Mouse (Mus musculus): ENCODE measurements around the gene Adcy10. TPM values are rescaled to one million over a fixed set of nuclear protein-coding genes. Genes with fewer than 3 reads are reported as not detected.

The Adcy10 gene
- 0.12 and 0.56 TPM in 2 replicates for polyA plus RNA-seq (2015; fragmentation: Nextera tagmentation; extraction: Ambion mirVana)

GRCm38 (mm10) chr1:165484688-165485233 is at the start of gene Adcy10:
Adcy10 (plus strand) TSS chr1:165485183.
- Histone ChIP-seq H3K9ac (no peak within 1 kb of the TSS), H3K4me3 (no peak within 1 kb of the TSS), H3K4me2 (no peak within 1 kb of the TSS), H3K9me3 (no peaks in the 10 kb centered on the region), H3K27ac (replicated peaks) (no peak within 1 kb of the TSS), H3K36me3 (peaks cover 19% of the 10 kb centered on the region), H3K27me3 (no peaks in the 10 kb centered on the region), H3K4me1 (replicated peaks) (no peaks in the 10 kb centered on the region)
- WGBS = 94% methylated on average over 8 of the region's 8 CpGs
- no peak for ATAC-seq (ENCODE audit: low FRiP score, low read depth)

DNA sequence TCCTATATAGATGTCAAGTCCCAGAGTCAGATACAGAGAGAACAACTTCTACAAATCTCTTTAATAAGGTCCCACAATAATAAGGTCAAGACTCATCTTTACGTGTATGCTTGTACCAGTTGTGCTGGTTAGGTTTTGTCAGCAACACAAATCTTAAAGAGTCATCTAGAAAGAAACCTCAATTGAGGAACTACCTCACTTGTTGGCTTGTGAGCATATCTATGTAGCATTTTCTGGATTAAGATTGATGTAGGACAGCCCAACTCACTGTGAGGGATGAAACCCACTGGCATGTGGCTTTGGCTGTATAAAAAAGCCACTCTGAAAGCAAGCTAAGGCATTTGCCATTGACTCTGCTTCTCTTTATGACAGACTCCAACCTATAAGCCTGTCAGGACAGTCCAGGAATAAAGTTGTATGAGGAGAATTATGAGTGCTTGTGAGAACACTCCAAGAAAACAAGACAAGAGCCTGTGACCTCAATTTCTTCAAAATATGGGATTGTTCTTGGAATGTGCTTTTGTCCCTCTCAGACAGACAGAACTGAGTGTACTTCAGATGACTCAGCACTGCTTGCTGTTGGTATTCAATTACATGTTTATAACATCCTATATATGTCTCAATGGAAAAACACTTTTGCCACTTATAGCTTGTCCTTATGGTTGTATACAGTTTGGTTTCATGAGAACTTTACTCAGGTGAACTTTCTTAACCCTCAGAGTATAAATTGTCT is 46.5 kb upstream of the Adcy10 start:
- Histone ChIP-seq H3K36me3 (no peaks in the 10 kb centered on the region), H3K9ac (no peak overlapping the region), H3K27me3 (no peaks in the 10 kb centered on the region), H3K4me3 (no peak overlapping the region), H3K4me1 (replicated peaks) (no peaks in the 10 kb centered on the region), H3K9me3 (0 out of 2 replicates have a peak, but pooled peaks cover 3% of the 10 kb centered on the region), H3K4me2 (no peak overlapping the region), H3K27ac (replicated peaks) (no peak overlapping the region)
- ATAC-seq (ENCODE audit: low FRiP score, low read depth) = no peak
- WGBS = 90% methylated on average over 1 of the region's 1 CpGs

DNA sequence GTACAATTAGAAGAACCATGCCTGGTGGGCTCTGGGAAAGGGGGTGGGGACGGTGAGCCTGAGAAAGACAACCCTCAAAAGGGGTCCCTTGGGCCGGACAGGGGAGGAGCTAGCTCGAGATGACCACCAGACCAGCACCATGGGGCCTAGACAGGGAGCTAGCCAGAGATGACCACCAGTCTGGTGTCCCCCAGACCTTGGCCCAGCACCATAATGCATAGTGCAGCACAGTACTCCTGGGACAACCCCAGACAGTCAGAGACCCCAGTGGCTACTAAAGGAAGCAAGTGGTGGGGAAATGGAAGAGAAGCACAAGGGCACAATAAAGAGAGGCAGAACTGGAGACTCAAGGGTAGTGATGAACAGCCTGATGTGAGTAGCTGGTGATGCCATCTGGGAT is 44.2 kb upstream of the Adcy10 start:
- WGBS = 87% methylated on average over 3 of the region's 3 CpGs
- Histone ChIP-seq H3K36me3 (no peaks in the 10 kb centered on the region), H3K4me2 (no peak overlapping the region), H3K27ac (replicated peaks) (no peak overlapping the region), H3K9ac (no peak overlapping the region), H3K27me3 (no peaks in the 10 kb centered on the region), H3K9me3 (no peaks in the 10 kb centered on the region), H3K4me3 (no peak overlapping the region), H3K4me1 (replicated peaks) (no peaks in the 10 kb centered on the region)
- no peak for ATAC-seq (ENCODE audit: low FRiP score, low read depth)

GRCm38 (mm10) chr1:165441201-165441600 is 43.8 kb upstream of the Adcy10 start:
- Histone ChIP-seq H3K4me2 (no peak overlapping the region), H3K36me3 (no peaks in the 10 kb centered on the region), H3K9ac (no peak overlapping the region), H3K27me3 (no peaks in the 10 kb centered on the region), H3K4me3 (no peak overlapping the region), H3K4me1 (replicated peaks) (no peaks in the 10 kb centered on the region), H3K27ac (replicated peaks) (no peak overlapping the region), H3K9me3 (no peaks in the 10 kb centered on the region)
- no peak for ATAC-seq (ENCODE audit: low FRiP score, low read depth)

GRCm38 (mm10) chr1:165441719-165442118 is 43.3 kb upstream of the Adcy10 start:
- H3K4me2 ChIP-seq = no peak overlapping the region
- no peaks in the 10 kb centered on the region for H3K4me1 ChIP-seq (replicated peaks)
- no peak overlapping the region for H3K4me3 ChIP-seq
- no peaks in the 10 kb centered on the region for H3K36me3 ChIP-seq
- H3K27ac ChIP-seq (replicated peaks) = no peak overlapping the region
- H3K9me3 ChIP-seq = no peaks in the 10 kb centered on the region
- no peak overlapping the region for H3K9ac ChIP-seq
- no peak for ATAC-seq (ENCODE audit: low FRiP score, low read depth)
- H3K27me3 ChIP-seq = no peaks in the 10 kb centered on the region
- WGBS = 84% methylated on average over 3 of the region's 3 CpGs

GRCm38 (mm10) chr1:165459041-165459502 is 25.9 kb upstream of the Adcy10 start:
- Histone ChIP-seq H3K4me3 (peak overlapping the region; percentile 99), H3K9ac (peak overlapping the region; percentile 89), H3K4me1 (replicated peaks) (peaks cover 29% of the 10 kb centered on the region), H3K27ac (replicated peaks) (peak overlapping the region; percentile 95; the same call in 1 of the 2 replicates), H3K9me3 (no peaks in the 10 kb centered on the region), H3K27me3 (no peaks in the 10 kb centered on the region), H3K4me2 (peak overlapping the region; percentile 94), H3K36me3 (no peaks in the 10 kb centered on the region)
- no peak for ATAC-seq (ENCODE audit: low FRiP score, low read depth)
- 21% methylated on average over 7 of the region's 7 CpGs for WGBS

DNA sequence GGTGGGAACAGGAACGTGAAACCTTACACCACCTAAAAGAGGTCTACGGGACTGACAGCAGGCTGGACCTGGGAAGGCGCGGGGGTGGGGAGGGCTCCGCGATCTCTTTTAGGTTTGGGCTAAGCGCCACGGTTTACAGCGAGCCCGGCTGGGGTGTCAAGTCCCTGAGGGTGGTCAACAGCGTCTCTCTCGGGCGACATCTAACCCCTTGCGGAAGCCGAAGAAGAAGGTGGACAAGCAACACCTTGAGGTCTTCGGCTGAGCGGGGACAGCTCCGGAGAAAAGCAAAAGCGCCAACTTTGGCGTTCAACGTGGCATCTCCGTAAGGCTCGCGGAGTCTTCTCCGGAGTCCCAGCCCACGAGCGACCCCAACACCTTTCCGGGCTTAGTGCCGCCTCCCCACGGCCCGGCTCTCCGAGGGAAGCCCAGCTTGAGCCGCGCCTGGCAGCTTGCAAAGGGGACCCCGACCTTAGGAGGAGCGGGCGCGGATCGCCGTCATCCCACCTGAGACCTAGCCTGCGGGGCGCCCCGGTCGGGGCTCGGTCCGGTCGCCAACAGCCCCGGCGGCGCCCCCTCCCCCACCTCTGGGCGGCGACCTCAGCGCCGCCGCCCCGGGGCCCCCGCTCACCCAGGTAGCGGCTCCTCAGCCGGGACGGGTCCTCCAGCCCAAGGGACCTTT is 25.3 kb upstream of the Adcy10 start:
- no peaks in the 10 kb centered on the region for H3K9me3 ChIP-seq
- WGBS = 0% methylated on average over 48 of the region's 60 CpGs
- ATAC-seq (ENCODE audit: low FRiP score, low read depth) = no peak

DNA sequence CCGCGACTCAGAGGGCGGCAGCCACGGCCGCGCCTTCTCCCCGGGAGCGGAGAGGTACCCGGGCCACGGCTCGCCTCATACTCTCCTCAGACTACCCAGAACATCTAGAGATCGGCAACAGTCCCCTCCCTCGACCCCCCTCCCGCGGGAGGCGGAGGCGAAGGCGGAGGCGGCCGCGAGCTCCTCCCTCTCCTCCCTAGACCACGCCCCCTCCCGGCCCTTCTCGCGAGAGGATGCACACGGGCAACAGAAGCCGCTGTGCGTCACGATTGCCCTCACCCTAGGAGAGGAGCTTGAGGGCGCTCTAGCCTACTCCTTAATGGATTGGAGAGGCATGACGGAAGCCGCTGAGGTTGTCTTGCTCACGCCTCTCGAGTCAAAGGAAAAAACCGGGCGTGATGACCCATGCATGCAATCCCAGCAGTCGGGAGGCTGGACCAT is 24.6 kb upstream of the Adcy10 start, which contains the start of the genes Dcaf6 and Mpc2:
Dcaf6 (minus strand) TSS at position 116 of the 441 bp plus-strand sequence.
Mpc2 (plus strand) TSS at position 278 of the 441 bp plus-strand sequence.
- Histone ChIP-seq H3K9me3 (no peaks in the 10 kb centered on the region), H3K9ac (peak within 1 kb of the TSS; percentile 89), H3K4me3 (peak within 1 kb of the TSS; percentile 99), H3K4me1 (replicated peaks) (peaks cover 29% of the 10 kb centered on the region), H3K4me2 (peak within 1 kb of the TSS; percentile 94), H3K27me3 (no peaks in the 10 kb centered on the region), H3K27ac (replicated peaks) (peak within 1 kb of the TSS; percentile 95), H3K36me3 (no peaks in the 10 kb centered on the region)
- ATAC-seq (ENCODE audit: low FRiP score, low read depth) = peak; percentile 95
- 0% methylated on average over 23 of the region's 37 CpGs for WGBS

More for the DNA sequence above, 25.3 kb upstream of the Adcy10 start:
- Histone ChIP-seq H3K27me3 (no peaks in the 10 kb centered on the region), H3K36me3 (no peaks in the 10 kb centered on the region), H3K4me2 (peak overlapping the region; percentile 94), H3K27ac (replicated peaks) (peak overlapping the region; percentile 95), H3K4me1 (replicated peaks) (peaks cover 29% of the 10 kb centered on the region), H3K4me3 (peak overlapping the region; percentile 99), H3K9ac (peak overlapping the region; percentile 89)

DNA sequence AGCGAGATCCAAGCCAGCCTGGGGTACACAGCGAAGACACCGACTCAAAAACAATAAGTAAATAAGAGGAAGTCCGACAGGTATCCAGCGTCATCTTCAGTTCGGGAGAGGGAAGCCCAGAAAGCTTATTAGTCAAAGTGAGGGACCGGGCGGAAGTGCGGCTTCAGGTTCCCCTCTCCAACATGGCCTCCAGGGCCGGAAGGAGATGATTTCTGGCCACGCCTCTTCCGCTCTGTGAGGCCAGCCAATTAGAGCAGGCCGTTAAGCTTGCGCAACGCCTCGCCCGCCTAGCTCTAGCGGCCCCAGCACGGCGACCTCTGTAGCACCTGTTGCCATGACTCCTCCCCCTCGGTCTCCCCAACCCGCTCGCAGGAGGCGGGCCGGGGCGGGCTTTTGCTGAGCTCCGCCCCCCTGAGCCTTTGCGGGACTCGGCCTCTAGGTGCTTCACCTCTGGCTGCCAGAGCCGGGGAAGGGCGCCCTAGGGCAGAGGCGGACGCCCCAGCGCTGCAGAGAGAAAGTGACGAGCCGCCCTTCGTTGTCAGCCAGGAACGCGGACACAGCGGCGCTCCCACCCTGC is 24.1 kb upstream of the Adcy10 start:
- WGBS = under 1% methylated on average over 40 of the region's 41 CpGs
- Histone ChIP-seq H3K4me3 (peak overlapping the region; percentile 99), H3K9ac (peak overlapping the region; percentile 89), H3K4me2 (peak overlapping the region; percentile 94), H3K27me3 (no peaks in the 10 kb centered on the region), H3K36me3 (no peaks in the 10 kb centered on the region), H3K27ac (replicated peaks) (peak overlapping the region; percentile 95), H3K4me1 (replicated peaks) (peaks cover 29% of the 10 kb centered on the region), H3K9me3 (no peaks in the 10 kb centered on the region)
- ATAC-seq (ENCODE audit: low FRiP score, low read depth) = peak; percentile 98

DNA sequence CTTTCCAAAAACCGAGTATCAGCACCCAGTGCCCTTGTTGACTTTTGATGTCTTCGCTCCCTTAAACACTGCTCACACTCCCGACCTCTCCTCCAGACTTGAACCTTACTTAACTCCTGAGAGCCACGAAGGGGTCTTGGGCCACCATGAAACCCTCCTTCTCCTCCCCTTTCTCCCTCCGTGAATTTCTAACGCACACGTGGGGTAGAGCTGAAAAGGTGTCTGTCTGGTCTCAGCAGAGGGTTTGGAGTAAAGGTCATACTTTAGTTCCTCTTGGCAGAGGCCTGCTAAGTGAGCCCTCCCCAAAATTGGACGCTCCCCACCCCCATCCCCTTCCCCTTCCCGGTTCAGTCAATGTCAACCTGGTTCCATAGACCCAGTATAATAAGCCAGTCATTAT is 23.3 kb upstream of the Adcy10 start:
- ATAC-seq (ENCODE audit: low FRiP score, low read depth) = no peak
- H3K27me3 ChIP-seq = no peaks in the 10 kb centered on the region
- peak overlapping the region; percentile 99 for H3K4me3 ChIP-seq
- H3K36me3 ChIP-seq = no peaks in the 10 kb centered on the region
- peaks cover 29% of the 10 kb centered on the region for H3K4me1 ChIP-seq (replicated peaks)
- peak overlapping the region; percentile 68 for H3K9ac ChIP-seq
- H3K4me2 ChIP-seq = peak overlapping the region; percentile 85
- 3% methylated on average over 9 of the region's 9 CpGs for WGBS
- peak overlapping the region; percentile 81; the same call in 1 of the 2 replicates for H3K27ac ChIP-seq (replicated peaks)
- no peaks in the 10 kb centered on the region for H3K9me3 ChIP-seq

DNA sequence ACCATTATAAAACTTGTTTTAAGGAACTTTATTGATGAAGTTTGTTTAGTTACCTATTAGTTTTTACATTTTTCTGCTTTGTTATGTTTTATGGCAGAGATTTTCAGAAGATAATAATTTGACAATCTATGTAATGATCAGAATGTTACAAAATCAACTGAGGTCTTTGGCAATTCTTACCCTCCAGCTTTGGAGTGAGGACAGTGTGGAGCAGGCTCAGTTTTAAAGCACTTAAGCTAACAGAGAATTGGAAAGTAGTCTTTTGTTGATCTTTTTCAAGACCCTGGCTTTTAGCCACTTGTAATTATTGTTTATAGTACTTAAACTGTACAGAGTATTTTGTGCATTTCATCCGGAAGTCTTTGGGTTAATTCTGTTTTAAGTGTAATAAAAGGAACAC is 22.1 kb upstream of the Adcy10 start:
- peak overlapping the region; percentile 30; the same call in 1 of the 2 replicates for H3K4me2 ChIP-seq
- ATAC-seq (ENCODE audit: low FRiP score, low read depth) = no peak
- no peak overlapping the region for H3K27ac ChIP-seq (replicated peaks)
- WGBS = 85% methylated on average over 1 of the region's 1 CpGs
- no peaks in the 10 kb centered on the region for H3K27me3 ChIP-seq
- peaks cover 29% of the 10 kb centered on the region for H3K4me1 ChIP-seq (replicated peaks)
- H3K4me3 ChIP-seq = no peak overlapping the region
- H3K9ac ChIP-seq = no peak overlapping the region
- no peaks in the 10 kb centered on the region for H3K36me3 ChIP-seq
- no peaks in the 10 kb centered on the region for H3K9me3 ChIP-seq

Data from hindbrain, embryonic 15.5 days (tissue).